Mouse (Mus musculus) ES-E14 (cell line): ENCODE results near the gene Il21r. TPM values are rescaled to one million over a fixed set of nuclear protein-coding genes. Genes with fewer than 3 reads are reported as not detected.

Experiments used
- DNase-seq: peaks from one replicate; pipeline ENCODE4 v3.0.0-alpha.2; 2013; ENCODE audit warnings: low read depth, low spot score
- H3K27ac ChIP-seq: 2 replicates; pipeline ENCODE4 v1.5.1; 2012; ENCODE audit warnings: low read depth, mild to moderate bottlenecking, low read length, moderate library complexity, mixed read lengths; ENCODE audit not compliant: poor library complexity, insufficient read depth, severe bottlenecking
- H3K36me3 ChIP-seq: 2 replicates; pipeline ENCODE4 v1.6.1; 2012; ENCODE audit warnings: mild to moderate bottlenecking, low read length, moderate library complexity, mixed read lengths; ENCODE audit not compliant: control insufficient read depth, poor library complexity, insufficient read depth, severe bottlenecking
- H3K4me1 ChIP-seq, 2 experiments: fragments of 150-350 bp in 1 of 2; sonication (generic) in 1 of 2; 2 replicates each; pipeline ENCODE4 v1.6.1; 2012; ENCODE audit warnings: low read length in 2 of 2, mild to moderate bottlenecking in 1 of 2, mixed read lengths in 1 of 2; ENCODE audit not compliant: control insufficient read depth in 2 of 2, insufficient read depth in 2 of 2, poor library complexity in 1 of 2
- H3K4me3 ChIP-seq, 2 experiments: fragments of 150-350 bp in 1 of 2; sonication (generic) in 1 of 2; 2 replicates each; pipeline ENCODE4 v1.5.1; 2012; ENCODE audit warnings: low read length in 2 of 2, low read depth in 1 of 2, mild to moderate bottlenecking in 1 of 2, mixed read lengths in 1 of 2; ENCODE audit not compliant: insufficient read depth in 1 of 2, poor library complexity in 1 of 2, severe bottlenecking in 1 of 2
- H3K9ac ChIP-seq: 2 replicates; pipeline ENCODE4 v1.6.1; 2012; ENCODE audit warnings: low read depth, mild to moderate bottlenecking, low read length, mixed read lengths; ENCODE audit not compliant: poor library complexity, insufficient read depth, severe bottlenecking
- H3K9me3 ChIP-seq: fragments of 150-350 bp; sonication (generic); 2 replicates; pipeline ENCODE4 v1.6.1; 2012; ENCODE audit warnings: low read depth, mild to moderate bottlenecking, low read length; ENCODE audit not compliant: control insufficient read depth, insufficient read depth
- CHD2 ChIP-seq: IDR thresholded peaks from 2 replicates; pipeline ENCODE4 v1.6.1; 2014; ENCODE audit warnings: mild to moderate bottlenecking, low read depth, low read length, inconsistent platforms
- HCFC1 ChIP-seq: IDR thresholded peaks from 2 replicates; pipeline ENCODE4 v1.6.1; 2012; ENCODE audit warnings: low read length, inconsistent platforms, borderline replicate concordance; ENCODE audit not compliant: insufficient read depth
- MAFK ChIP-seq: IDR thresholded peaks from 2 replicates; pipeline ENCODE4 v1.6.1; 2014; ENCODE audit warnings: mild to moderate bottlenecking, low read depth, low read length, inconsistent platforms; ENCODE audit not compliant: insufficient read depth
- ZC3H11A ChIP-seq: IDR thresholded peaks from 2 replicates; pipeline ENCODE4 v1.6.1; 2012; ENCODE audit warnings: low read depth, mild to moderate bottlenecking, inconsistent platforms, low read length, borderline replicate concordance
- ZNF384 ChIP-seq: IDR thresholded peaks from 2 replicates; pipeline ENCODE4 v1.6.1; 2012; ENCODE audit warnings: low read depth, low read length, inconsistent platforms
- in situ Hi-C, 2 experiments: fragments of 600-800 bp; cut with MboI; formaldehyde crosslinking; loops; one replicate each; pipeline ENCODE4 v1.15.1; 2025; ENCODE audit warnings: low sequenced_read_pairs in 2 of 2, inconsistent platforms in 1 of 2; ENCODE audit not compliant: unreplicated experiment in 2 of 2
- total RNA-seq: library from RNA; depleted of rRNA; stranded (reverse); fragments of 300-350 nt; gene quantifications from 2 replicates; pipeline ENCODE4 v1.2.3, GENCODE M21; 2012

Il21r gene
- total RNA-seq, 1 experiment: 0.58 TPM

DNA sequence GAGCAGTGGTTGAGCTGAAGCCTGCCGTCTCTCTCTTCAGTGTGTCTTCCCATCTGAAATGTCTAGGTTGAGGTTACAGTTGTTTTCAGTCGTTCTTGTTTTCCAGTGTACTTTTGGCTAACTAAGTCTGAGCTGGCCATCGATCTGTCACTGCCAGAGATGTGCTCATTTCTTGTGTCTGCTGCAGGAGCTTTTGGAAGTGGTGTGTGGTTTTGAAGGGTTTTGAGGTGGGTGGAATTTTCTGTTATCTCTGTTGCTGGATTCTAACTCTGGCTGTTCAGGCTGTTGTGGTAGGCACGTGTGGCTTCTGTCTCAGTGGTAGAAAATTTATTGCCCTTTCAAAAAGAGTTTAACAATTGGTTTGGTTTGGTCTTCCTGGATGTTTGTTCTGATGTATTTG, 47.1 kb upstream of the Il21r start:
- in situ Hi-C loops: no loop called here
- no peaks in the 10 kb centered on the region for H3K4me1 ChIP-seq
- TF ChIP-seq HCFC1: no peak
- no peak for TF ChIP-seq MAFK
- TF ChIP-seq CHD2: no peak
- no peak for TF ChIP-seq ZC3H11A
- TF ChIP-seq ZNF384: no peak
- no peak overlapping the region for H3K9ac ChIP-seq
- no peak overlapping the region for H3K27ac ChIP-seq
- no peak overlapping the region for H3K4me3 ChIP-seq
- DNase-seq: no peak
- H3K36me3 ChIP-seq: no peaks in the 10 kb centered on the region
- no peaks in the 10 kb centered on the region for H3K9me3 ChIP-seq

DNA sequence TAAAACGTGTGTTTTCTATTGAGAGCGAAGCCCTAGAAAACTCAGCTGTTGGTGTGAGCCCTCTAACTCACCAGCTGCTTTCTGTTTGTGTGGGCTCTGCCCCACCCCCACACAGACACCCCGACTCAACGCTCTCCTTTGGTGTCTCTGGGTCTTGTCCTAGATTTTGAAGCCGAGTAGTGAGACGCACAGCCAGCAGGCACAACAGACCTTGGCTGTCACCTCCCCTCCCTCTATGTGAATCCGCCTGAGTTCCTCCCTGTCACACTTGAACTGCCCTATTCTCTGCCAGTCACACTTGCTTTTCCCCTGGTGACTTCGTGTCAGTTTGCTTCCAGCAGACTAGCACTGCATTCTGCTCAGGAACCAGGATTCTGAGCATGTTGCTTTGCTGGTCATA, 46.4 kb upstream of the Il21r start:
- TF ChIP-seq ZNF384 (no peak), ZC3H11A (no peak), HCFC1 (no peak), CHD2 (no peak), MAFK (no peak)
- Histone ChIP-seq H3K9ac (no peak overlapping the region), H3K9me3 (no peaks in the 10 kb centered on the region), H3K27ac (no peak overlapping the region), H3K36me3 (no peaks in the 10 kb centered on the region), H3K4me3 (no peak overlapping the region), H3K4me1 (no peaks in the 10 kb centered on the region)
- in situ Hi-C loops: no loop called here
- no peak for DNase-seq

DNA sequence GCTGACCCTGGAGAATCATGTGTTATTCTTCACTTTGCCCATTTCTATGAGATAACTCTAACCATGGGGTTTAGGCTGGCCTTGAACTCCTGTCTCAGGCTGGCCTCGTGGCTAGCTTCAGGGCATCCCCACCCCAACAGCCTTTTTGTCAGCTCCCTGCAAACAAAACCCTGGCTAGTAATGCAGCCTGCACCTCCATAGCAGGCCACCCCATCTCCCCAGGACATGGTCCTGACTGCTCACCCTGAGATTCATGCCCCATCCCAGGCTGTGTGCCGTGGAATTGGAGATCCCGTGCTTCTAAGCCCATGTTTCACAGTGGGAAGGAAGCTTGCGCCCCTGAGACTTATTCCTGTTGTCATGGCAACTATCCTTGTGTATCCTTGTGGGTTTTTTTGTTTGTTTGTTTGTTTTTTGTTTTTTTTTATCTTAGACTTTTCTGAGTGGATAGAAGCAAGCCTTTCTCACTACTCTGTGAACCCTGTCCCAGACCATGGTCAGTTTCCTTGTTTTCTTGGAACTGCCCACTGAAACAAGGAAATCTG, 44.8 kb upstream of the Il21r start:
- Histone ChIP-seq H3K4me1 (no peaks in the 10 kb centered on the region), H3K9me3 (no peaks in the 10 kb centered on the region), H3K36me3 (no peaks in the 10 kb centered on the region), H3K4me3 (no peak overlapping the region), H3K9ac (no peak overlapping the region), H3K27ac (no peak overlapping the region)
- 0 out of 2 replicates have a peak, but pooled peaks have one; percentile 41 for TF ChIP-seq ZNF384
- no peak for TF ChIP-seq ZC3H11A
- in situ Hi-C loops: no loop called here
- no peak for DNase-seq

DNA sequence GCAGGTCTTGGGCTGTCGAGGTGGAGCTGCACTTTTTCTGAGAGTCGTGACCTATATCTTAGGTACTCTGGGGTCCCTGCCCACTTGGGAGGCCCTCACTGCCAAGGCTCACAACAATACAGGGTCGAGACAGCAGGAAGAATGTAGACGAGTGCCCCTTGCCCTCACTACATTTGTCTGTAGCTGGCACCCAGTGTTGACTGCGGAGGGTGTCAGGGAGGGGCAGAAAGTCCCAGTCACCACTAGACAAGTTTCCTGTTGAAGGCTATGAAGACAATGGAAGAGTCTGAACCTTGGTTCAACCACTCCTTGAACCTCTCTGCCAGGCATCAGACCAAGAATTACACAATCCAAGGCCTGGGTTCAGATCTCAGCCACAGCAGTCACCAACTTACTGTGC, 44.2 kb upstream of the Il21r start:
- TF ChIP-seq HCFC1: no peak
- TF ChIP-seq ZC3H11A: no peak
- no peak for TF ChIP-seq MAFK
- TF ChIP-seq CHD2: no peak
- no peak for TF ChIP-seq ZNF384
- H3K9me3 ChIP-seq: no peaks in the 10 kb centered on the region
- in situ Hi-C loops: no loop called here
- H3K4me1 ChIP-seq: no peaks in the 10 kb centered on the region
- H3K9ac ChIP-seq: no peak overlapping the region
- H3K4me3 ChIP-seq: no peak overlapping the region
- DNase-seq: no peak
- no peaks in the 10 kb centered on the region for H3K36me3 ChIP-seq
- H3K27ac ChIP-seq: no peak overlapping the region

DNA sequence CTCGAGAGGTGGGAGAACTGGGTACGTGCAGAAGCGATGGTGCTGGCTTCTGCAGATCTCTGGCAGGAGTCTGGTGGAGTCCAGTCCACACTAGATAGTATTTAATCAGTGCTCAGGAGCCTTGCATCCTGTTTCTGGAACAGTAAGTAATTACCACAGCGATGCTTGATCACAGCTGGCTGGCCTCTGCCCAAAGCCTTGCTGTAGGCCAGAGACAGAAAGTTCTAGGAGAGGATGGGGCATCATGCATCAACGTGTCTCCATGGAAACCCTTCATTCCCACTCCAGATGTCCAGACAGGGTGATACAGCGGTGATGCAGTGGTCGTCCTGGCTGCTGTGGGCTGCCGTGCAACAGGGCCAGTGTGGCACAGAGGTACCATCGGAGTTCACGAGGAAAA, 43.7 kb upstream of the Il21r start:
- Histone ChIP-seq H3K9me3 (no peaks in the 10 kb centered on the region), H3K4me3 (no peak overlapping the region), H3K27ac (no peak overlapping the region), H3K9ac (no peak overlapping the region), H3K4me1 (no peaks in the 10 kb centered on the region), H3K36me3 (no peaks in the 10 kb centered on the region)
- in situ Hi-C loops: no loop called here
- TF ChIP-seq MAFK: no peak
- no peak for TF ChIP-seq ZC3H11A
- no peak for TF ChIP-seq HCFC1
- no peak for TF ChIP-seq CHD2
- TF ChIP-seq ZNF384: no peak
- DNase-seq: no peak
